Mouse (Mus musculus): ENCODE measurements at regions not wholly inside any gene's neighbourhood (a gene's known extent, or its start where the extent isn't known, plus 50 kb on each side); places are given as distances from the start of the nearest gene placed in this dataset.

DNA sequence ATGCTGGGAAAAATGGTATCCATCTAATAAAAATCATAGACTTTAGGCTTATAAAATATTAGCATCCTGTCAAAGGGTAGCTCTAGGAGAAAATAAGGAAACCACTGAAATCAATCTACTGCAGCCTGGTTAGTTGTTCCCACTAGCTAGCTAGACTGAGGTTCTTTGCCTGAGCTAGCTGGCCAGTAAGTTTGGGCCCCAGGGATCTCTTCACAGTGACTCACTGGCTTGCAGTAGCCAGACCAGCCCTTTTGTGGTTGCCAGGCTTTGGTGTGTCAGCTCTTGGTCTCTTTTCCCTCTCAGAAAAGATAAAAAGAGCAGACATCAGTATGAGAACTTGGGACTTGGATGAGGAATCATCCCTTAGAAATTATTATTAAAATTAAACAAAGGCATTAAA is 325.3 kb upstream of the Rasgrp1 start:
- Histone ChIP-seq H3K4me1 (replicated peaks; ENCODE audit: control insufficient read depth, insufficient read depth, low read length) (no peaks in the 10 kb centered on the region), H3K27ac (ENCODE audit: low read depth, low read length) (no peak overlapping the region), H3K27me3 (ENCODE audit: control insufficient read depth, insufficient read depth, low read length) (no peaks in the 10 kb centered on the region), H3K9ac (ENCODE audit: low read depth, low read length) (no peak overlapping the region), H3K4me2 (replicated peaks; ENCODE audit: low read depth, low read length) (no peak overlapping the region), H3K9me3 (ENCODE audit: control insufficient read depth, low read length) (no peaks in the 10 kb centered on the region), H3K4me3 (ENCODE audit: low read depth, low read length) (no peak overlapping the region), H3K36me3 (ENCODE audit: control insufficient read depth, insufficient read depth, low read length) (no peaks in the 10 kb centered on the region)
- no peak for DNase-seq (ENCODE audit: low spot score)
- ATAC-seq (ENCODE audit: low FRiP score) = no peak

DNA sequence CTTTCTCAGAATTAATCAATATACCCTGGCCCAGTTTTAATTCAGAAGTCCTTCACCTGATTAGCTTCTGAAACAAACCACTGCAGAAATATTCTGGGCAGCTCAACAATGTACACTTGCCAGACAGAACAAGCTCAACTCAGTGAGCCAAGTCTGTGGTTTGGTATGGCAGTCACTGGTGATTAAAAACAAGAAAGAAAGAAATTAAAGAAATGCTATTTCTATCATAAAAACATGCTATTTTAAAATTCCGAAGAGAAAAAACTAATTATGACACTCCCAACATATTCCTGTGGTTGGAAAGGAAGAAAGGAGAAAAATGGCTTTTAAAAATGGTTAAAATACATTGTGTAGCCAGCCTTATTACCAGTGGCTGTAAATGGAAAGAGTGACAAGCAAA is 332.1 kb upstream of the Rasgrp1 start:
- H3K4me3 ChIP-seq (ENCODE audit: low read depth, low read length) = no peak overlapping the region
- ATAC-seq (ENCODE audit: low FRiP score) = no peak
- WGBS = 73% methylated on average over 1 of the region's 1 CpGs
- no peak overlapping the region for H3K9ac ChIP-seq (ENCODE audit: low read depth, low read length)
- H3K4me1 ChIP-seq (replicated peaks; ENCODE audit: control insufficient read depth, insufficient read depth, low read length) = no peaks in the 10 kb centered on the region
- no peaks in the 10 kb centered on the region for H3K27me3 ChIP-seq (ENCODE audit: control insufficient read depth, insufficient read depth, low read length)
- H3K9me3 ChIP-seq (ENCODE audit: control insufficient read depth, low read length) = no peaks in the 10 kb centered on the region
- no peak overlapping the region for H3K4me2 ChIP-seq (replicated peaks; ENCODE audit: low read depth, low read length)
- DNase-seq (ENCODE audit: low spot score) = no peak
- no peak overlapping the region for H3K27ac ChIP-seq (ENCODE audit: low read depth, low read length)
- H3K36me3 ChIP-seq (ENCODE audit: control insufficient read depth, insufficient read depth, low read length) = no peaks in the 10 kb centered on the region

DNA sequence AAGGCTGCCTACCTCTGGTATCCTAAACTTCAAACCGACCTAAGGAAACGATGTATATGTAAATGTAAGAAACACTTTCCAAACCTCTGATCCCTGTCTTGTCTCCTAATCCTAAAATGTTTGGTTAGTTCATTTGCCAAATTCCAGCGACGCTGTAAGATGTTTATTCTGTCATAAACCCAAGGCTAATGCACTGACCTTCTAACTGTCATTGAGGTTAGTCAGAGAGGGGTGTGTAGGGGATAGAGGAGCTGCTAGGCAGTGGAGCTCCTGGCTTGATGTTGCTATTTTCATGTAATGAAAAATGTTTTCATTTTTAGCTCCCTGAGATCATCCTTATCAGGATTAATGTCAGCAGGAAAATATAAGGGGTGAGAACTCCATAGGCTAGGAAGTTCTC is 335.8 kb upstream of the Rasgrp1 start:
- DNase-seq (ENCODE audit: low spot score) (no peak), ATAC-seq (ENCODE audit: low FRiP score) (no peak)
- Histone ChIP-seq H3K9ac (ENCODE audit: low read depth, low read length) (no peak overlapping the region), H3K4me1 (replicated peaks; ENCODE audit: control insufficient read depth, insufficient read depth, low read length) (no peaks in the 10 kb centered on the region), H3K4me2 (replicated peaks; ENCODE audit: low read depth, low read length) (no peak overlapping the region), H3K27ac (ENCODE audit: low read depth, low read length) (no peak overlapping the region), H3K36me3 (ENCODE audit: control insufficient read depth, insufficient read depth, low read length) (no peaks in the 10 kb centered on the region), H3K4me3 (ENCODE audit: low read depth, low read length) (no peak overlapping the region), H3K27me3 (ENCODE audit: control insufficient read depth, insufficient read depth, low read length) (no peaks in the 10 kb centered on the region), H3K9me3 (ENCODE audit: control insufficient read depth, low read length) (no peaks in the 10 kb centered on the region)
- WGBS = 81% methylated on average over 4 of the region's 4 CpGs

GRCm38 (mm10) chr2:117685836-117686453 is 343.1 kb upstream of the Rasgrp1 start:
- no peaks in the 10 kb centered on the region for H3K36me3 ChIP-seq (ENCODE audit: control insufficient read depth, insufficient read depth, low read length)
- H3K9ac ChIP-seq (ENCODE audit: low read depth, low read length) = no peak overlapping the region
- H3K4me3 ChIP-seq (ENCODE audit: low read depth, low read length) = no peak overlapping the region
- H3K27me3 ChIP-seq (ENCODE audit: control insufficient read depth, insufficient read depth, low read length) = no peaks in the 10 kb centered on the region
- no peak overlapping the region for H3K27ac ChIP-seq (ENCODE audit: low read depth, low read length)
- DNase-seq (ENCODE audit: low spot score) (no peak), ATAC-seq (ENCODE audit: low FRiP score) (no peak)
- 84% methylated on average over 4 of the region's 4 CpGs for WGBS
- no peak overlapping the region for H3K4me2 ChIP-seq (replicated peaks; ENCODE audit: low read depth, low read length)
- no peaks in the 10 kb centered on the region for H3K4me1 ChIP-seq (replicated peaks; ENCODE audit: control insufficient read depth, insufficient read depth, low read length)
- no peaks in the 10 kb centered on the region for H3K9me3 ChIP-seq (ENCODE audit: control insufficient read depth, low read length)

DNA sequence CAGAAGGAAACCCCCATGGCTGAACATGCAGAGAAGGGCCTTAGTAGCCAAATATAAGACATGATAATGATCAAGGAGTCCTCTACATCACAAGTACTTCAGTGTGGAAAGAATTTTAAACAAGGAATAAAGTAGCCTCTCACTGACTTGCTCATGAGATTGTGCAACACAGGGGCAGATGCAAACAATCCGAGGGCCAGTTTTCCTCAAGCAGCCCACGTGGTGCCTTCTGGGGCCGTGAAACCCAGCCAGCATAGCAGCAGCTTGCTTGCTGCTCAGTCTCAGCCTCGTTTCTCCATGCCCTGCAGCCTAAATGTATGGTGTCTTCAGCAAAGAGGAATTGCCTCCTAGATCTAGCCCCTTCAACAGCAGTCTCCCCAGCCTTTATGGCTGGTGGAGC is 350.7 kb upstream of the Rasgrp1 start:
- DNase-seq (ENCODE audit: low spot score) (no peak), ATAC-seq (ENCODE audit: low FRiP score) (no peak)
- Histone ChIP-seq H3K4me1 (replicated peaks; ENCODE audit: control insufficient read depth, insufficient read depth, low read length) (no peaks in the 10 kb centered on the region), H3K36me3 (ENCODE audit: control insufficient read depth, insufficient read depth, low read length) (no peaks in the 10 kb centered on the region), H3K9ac (ENCODE audit: low read depth, low read length) (no peak overlapping the region), H3K9me3 (ENCODE audit: control insufficient read depth, low read length) (no peaks in the 10 kb centered on the region), H3K27me3 (ENCODE audit: control insufficient read depth, insufficient read depth, low read length) (no peaks in the 10 kb centered on the region), H3K27ac (ENCODE audit: low read depth, low read length) (no peak overlapping the region), H3K4me2 (replicated peaks; ENCODE audit: low read depth, low read length) (no peak overlapping the region), H3K4me3 (ENCODE audit: low read depth, low read length) (no peak overlapping the region)
- 82% methylated on average over 4 of the region's 4 CpGs for WGBS

DNA sequence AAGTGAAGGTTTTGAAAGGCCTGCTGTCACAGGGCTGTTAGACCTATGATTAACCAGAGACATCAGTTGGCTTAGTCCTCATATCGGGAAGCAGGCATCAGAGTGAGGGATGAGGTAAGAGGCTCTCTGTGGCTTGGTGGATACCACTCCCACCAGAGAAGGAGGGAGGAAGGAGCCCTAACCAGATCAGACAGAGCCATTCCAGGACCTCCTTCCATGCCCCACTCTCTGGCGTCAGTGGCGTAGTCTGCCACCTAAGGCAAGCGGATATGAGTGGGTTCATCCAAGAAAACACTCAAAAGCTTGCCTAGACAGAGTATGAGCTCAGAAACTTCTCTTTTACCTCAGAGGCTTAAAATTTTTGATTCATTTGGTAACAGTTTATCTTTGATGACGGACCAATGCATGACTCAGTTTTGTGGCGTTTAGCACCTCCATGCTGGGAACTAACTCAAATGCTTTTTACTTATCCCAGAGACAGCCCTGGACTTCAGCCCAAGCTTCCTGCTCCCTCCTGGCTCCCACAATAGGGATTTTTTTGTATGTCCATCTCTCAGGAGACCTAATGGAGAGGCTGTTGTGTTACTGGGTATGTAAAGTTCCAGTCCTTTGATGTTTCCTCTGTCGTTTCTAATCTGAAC is 367.5 kb upstream of the Rasgrp1 start:
- 90% methylated on average over 7 of the region's 7 CpGs for WGBS
- Histone ChIP-seq H3K4me3 (ENCODE audit: low read depth, low read length) (no peak overlapping the region), H3K36me3 (ENCODE audit: control insufficient read depth, insufficient read depth, low read length) (no peaks in the 10 kb centered on the region), H3K4me1 (replicated peaks; ENCODE audit: control insufficient read depth, insufficient read depth, low read length) (no peaks in the 10 kb centered on the region), H3K4me2 (replicated peaks; ENCODE audit: low read depth, low read length) (no peak overlapping the region), H3K27ac (ENCODE audit: low read depth, low read length) (no peak overlapping the region), H3K9me3 (ENCODE audit: control insufficient read depth, low read length) (no peaks in the 10 kb centered on the region), H3K9ac (ENCODE audit: low read depth, low read length) (no peak overlapping the region), H3K27me3 (ENCODE audit: control insufficient read depth, insufficient read depth, low read length) (no peaks in the 10 kb centered on the region)
- no peak for ATAC-seq (ENCODE audit: low FRiP score)
- no peak for DNase-seq (ENCODE audit: low spot score)

DNA sequence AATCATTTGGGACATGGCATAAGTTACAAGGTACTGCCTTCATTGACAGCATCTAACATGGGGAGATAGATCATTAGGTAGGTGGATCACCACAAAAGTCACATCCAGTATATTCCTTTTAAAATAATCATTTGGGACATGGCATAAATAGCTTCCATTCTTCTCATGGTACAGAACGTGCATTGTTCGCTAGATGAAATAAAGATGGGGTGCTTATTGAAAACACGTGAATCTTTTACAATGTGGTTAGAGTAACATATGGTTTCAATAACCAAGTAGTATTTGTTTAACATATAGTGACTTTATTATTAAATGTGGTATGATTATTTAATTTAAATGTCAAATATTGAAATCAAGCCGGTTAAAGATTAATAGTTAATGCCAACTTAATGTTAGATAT is 381.3 kb upstream of the Rasgrp1 start:
- Histone ChIP-seq H3K9me3 (ENCODE audit: control insufficient read depth, low read length) (no peaks in the 10 kb centered on the region), H3K4me1 (replicated peaks; ENCODE audit: control insufficient read depth, insufficient read depth, low read length) (no peaks in the 10 kb centered on the region), H3K4me3 (ENCODE audit: low read depth, low read length) (no peak overlapping the region), H3K9ac (ENCODE audit: low read depth, low read length) (no peak overlapping the region), H3K4me2 (replicated peaks; ENCODE audit: low read depth, low read length) (no peak overlapping the region), H3K27me3 (ENCODE audit: control insufficient read depth, insufficient read depth, low read length) (no peaks in the 10 kb centered on the region), H3K27ac (ENCODE audit: low read depth, low read length) (no peak overlapping the region), H3K36me3 (ENCODE audit: control insufficient read depth, insufficient read depth, low read length) (no peaks in the 10 kb centered on the region)
- peak; percentile 8 for DNase-seq (ENCODE audit: low spot score)
- 76% methylated on average over 4 of the region's 4 CpGs for WGBS
- ATAC-seq (ENCODE audit: low FRiP score) = no peak

DNA sequence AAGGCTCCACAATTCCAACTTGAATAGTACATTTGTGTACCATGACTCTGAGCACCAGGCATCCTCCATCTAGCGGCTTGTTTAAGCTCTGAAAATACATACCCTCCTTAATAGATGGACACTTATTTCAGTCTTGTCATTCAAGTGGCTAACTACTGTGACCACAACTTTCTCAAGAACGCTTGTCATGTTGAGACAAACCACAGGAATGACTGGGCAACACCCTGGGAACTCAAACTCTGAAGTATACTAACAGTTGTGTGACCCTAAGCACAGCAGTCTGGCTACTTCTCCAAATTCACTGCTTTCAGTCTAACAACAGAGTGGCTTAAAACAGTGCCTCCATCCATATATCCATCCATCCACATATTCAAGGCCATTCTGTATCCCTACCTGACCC is 380.4 kb upstream of the Thbs1 start:
- DNase-seq (ENCODE audit: low spot score) (no peak), ATAC-seq (ENCODE audit: low FRiP score) (no peak)
- H3K9me3 ChIP-seq (ENCODE audit: control insufficient read depth, low read length) = no peaks in the 10 kb centered on the region
- H3K36me3 ChIP-seq (ENCODE audit: control insufficient read depth, insufficient read depth, low read length) = no peaks in the 10 kb centered on the region
- H3K9ac ChIP-seq (ENCODE audit: low read depth, low read length) = no peak overlapping the region
- no peak overlapping the region for H3K4me2 ChIP-seq (replicated peaks; ENCODE audit: low read depth, low read length)
- 75% methylated on average over 2 of the region's 2 CpGs for WGBS
- H3K4me3 ChIP-seq (ENCODE audit: low read depth, low read length) = no peak overlapping the region
- H3K27ac ChIP-seq (ENCODE audit: low read depth, low read length) = no peak overlapping the region
- no peaks in the 10 kb centered on the region for H3K4me1 ChIP-seq (replicated peaks; ENCODE audit: control insufficient read depth, insufficient read depth, low read length)
- no peaks in the 10 kb centered on the region for H3K27me3 ChIP-seq (ENCODE audit: control insufficient read depth, insufficient read depth, low read length)

- no peaks in the 10 kb centered on the region for H3K27me3 ChIP-seq (ENCODE audit: control insufficient read depth, insufficient read depth, low read length)
- H3K4me1 ChIP-seq (replicated peaks; ENCODE audit: control insufficient read depth, insufficient read depth, low read length) = no peaks in the 10 kb centered on the region
- H3K9ac ChIP-seq (ENCODE audit: low read depth, low read length) = no peak overlapping the region
- no peak overlapping the region for H3K27ac ChIP-seq (ENCODE audit: low read depth, low read length)
- no peak overlapping the region for H3K4me2 ChIP-seq (replicated peaks; ENCODE audit: low read depth, low read length)
- ATAC-seq (ENCODE audit: low FRiP score) (no peak), DNase-seq (ENCODE audit: low spot score) (no peak)
- no peaks in the 10 kb centered on the region for H3K36me3 ChIP-seq (ENCODE audit: control insufficient read depth, insufficient read depth, low read length)
- H3K4me3 ChIP-seq (ENCODE audit: low read depth, low read length) = no peak overlapping the region
- H3K9me3 ChIP-seq (ENCODE audit: control insufficient read depth, low read length) = no peaks in the 10 kb centered on the region
Observed at GRCm38 (mm10) chr2:117742413-117742812, 369.3 kb upstream of the Thbs1 start.
